Mouse (Mus musculus): ENCODE measurements at regions not wholly inside any gene's neighbourhood (a gene's known extent, or its start where the extent isn't known, plus 50 kb on each side); places are given as distances from the start of the nearest gene placed in this dataset.

GRCm38 (mm10) chr4:47870010-47870637 lies 174.8 kb upstream of the Nr4a3 start:
- in situ Hi-C loops (cut with MboI, MseI), result no loop called here

GRCm38 (mm10) chr4:47870638-47871019 lies 174.3 kb upstream of the Nr4a3 start:
- in situ Hi-C loops (cut with MboI, MseI), result no loop called here

- in situ Hi-C loops (cut with MboI, MseI), result no loop called here
Measured at GRCm38 (mm10) chr4:47881560-47881959, 163.4 kb upstream of the Nr4a3 start.

GRCm38 (mm10) chr4:47882076-47882475 lies 162.9 kb upstream of the Nr4a3 start:
- in situ Hi-C loops (cut with MboI, MseI), result no loop called here

- in situ Hi-C loops (cut with MboI, MseI), result no loop called here
Measured at GRCm38 (mm10) chr4:47899579-47899978, 145.4 kb upstream of the Nr4a3 start.

GRCm38 (mm10) chr4:47902749-47903148 lies 142.2 kb upstream of the Nr4a3 start:
- in situ Hi-C loops (cut with MboI, MseI), result no loop called here

- in situ Hi-C loops (cut with MboI, MseI), result no loop called here
Measured at GRCm38 (mm10) chr4:47912259-47912658, 132.7 kb upstream of the Nr4a3 start.

GRCm38 (mm10) chr4:47919576-47919975 lies 125.4 kb upstream of the Nr4a3 start:
- in situ Hi-C loops (cut with MboI, MseI), result no loop called here

- in situ Hi-C loops (cut with MboI, MseI), result no loop called here
Measured at GRCm38 (mm10) chr4:47931464-47931863, 113.5 kb upstream of the Nr4a3 start.

GRCm38 (mm10) chr4:47933526-47933925 lies 111.4 kb upstream of the Nr4a3 start:
- in situ Hi-C loops (cut with MboI, MseI), result no loop called here

GRCm38 (mm10) chr4:47935547-47935946 lies 109.4 kb upstream of the Nr4a3 start:
- in situ Hi-C loops (cut with MboI, MseI), result no loop called here

- in situ Hi-C loops (cut with MboI, MseI), result no loop called here
Measured at GRCm38 (mm10) chr4:47936470-47937125, 108.4 kb upstream of the Nr4a3 start.

- in situ Hi-C loops (cut with MboI, MseI), result no loop called here
Measured at GRCm38 (mm10) chr4:47947869-47948573, 96.9 kb upstream of the Nr4a3 start.

- in situ Hi-C loops (cut with MboI, MseI), result no loop called here
Measured at GRCm38 (mm10) chr4:47948789-47949188, 96.2 kb upstream of the Nr4a3 start.

GRCm38 (mm10) chr4:47954576-47955305 lies 90.2 kb upstream of the Nr4a3 start:
- in situ Hi-C loops (cut with MboI, MseI), result no loop called here

GRCm38 (mm10) chr4:47964630-47965029 lies 80.3 kb upstream of the Nr4a3 start:
- in situ Hi-C loops (cut with MboI, MseI), result no loop called here

- in situ Hi-C loops (cut with MboI, MseI), result loop anchor here (10.0 kb wide), 1 partner anchor 997 kb away; no protein-coding TSS in a partner anchor
Measured at GRCm38 (mm10) chr4:47971861-47972260, 73.1 kb upstream of the Nr4a3 start.

GRCm38 (mm10) chr4:47979579-47980313 lies 65.2 kb upstream of the Nr4a3 start:
- in situ Hi-C loops (cut with MboI, MseI), result loop anchor here (10.0 kb wide), 1 partner anchor 1005 kb away; no protein-coding TSS in a partner anchor
